Mouse (Mus musculus) lung, postnatal 36 days (tissue): ENCODE results near the gene Phactr1.

Source experiments
- DNase-seq: peaks from one replicate; pipeline ENCODE4 v3.0.0; 2022; ENCODE audit warnings: mixed read lengths

The Phactr1 gene

GRCm38 (mm10) chr13:42680391-42680994 is at the start of gene Phactr1:
TSS of gene Phactr1 (plus strand) at chr13:42680623.
- DNase-seq, result no peak

- DNase-seq, result no peak
Observed at GRCm38 (mm10) chr13:42634908-42635307, 45.5 kb upstream of the Phactr1 start.

GRCm38 (mm10) chr13:42650228-42650627 is 30.2 kb upstream of the Phactr1 start:
- DNase-seq, result no peak

GRCm38 (mm10) chr13:42656643-42657315 is 23.6 kb upstream of the Phactr1 start:
- DNase-seq, result peak; percentile 72

GRCm38 (mm10) chr13:42671651-42672290 is 8.7 kb upstream of the Phactr1 start:
- DNase-seq, result no peak

GRCm38 (mm10) chr13:42681299-42681698 is 876 bp downstream of the Phactr1 start:
- no peak for DNase-seq

GRCm38 (mm10) chr13:42684181-42684580 is 3.8 kb downstream of the Phactr1 start:
- no peak for DNase-seq

- DNase-seq, result no peak
Observed at GRCm38 (mm10) chr13:42692233-42692632, 11.8 kb downstream of the Phactr1 start.

- no peak for DNase-seq
Observed at GRCm38 (mm10) chr13:42696641-42697040, 16.2 kb downstream of the Phactr1 start.

GRCm38 (mm10) chr13:42709148-42709547 is 28.7 kb downstream of the Phactr1 start:
- no peak for DNase-seq

GRCm38 (mm10) chr13:42709611-42710331 is 29.3 kb downstream of the Phactr1 start:
- no peak for DNase-seq

- DNase-seq, result peak; percentile 34
Observed at GRCm38 (mm10) chr13:42711510-42711909, 31.1 kb downstream of the Phactr1 start.

- no peak for DNase-seq
Observed at GRCm38 (mm10) chr13:42719401-42719800, 39.0 kb downstream of the Phactr1 start.

GRCm38 (mm10) chr13:42720135-42720534 is 39.7 kb downstream of the Phactr1 start:
- no peak for DNase-seq

- DNase-seq, result no peak
Observed at GRCm38 (mm10) chr13:42720648-42721047, 40.2 kb downstream of the Phactr1 start.

GRCm38 (mm10) chr13:42724011-42724410 is 43.6 kb downstream of the Phactr1 start:
- peak; percentile 64 for DNase-seq

- peak; percentile 5 for DNase-seq
Observed at GRCm38 (mm10) chr13:42725709-42726231, 45.3 kb downstream of the Phactr1 start.

- DNase-seq, result no peak
Observed at GRCm38 (mm10) chr13:42737486-42737885, 57.1 kb downstream of the Phactr1 start.

GRCm38 (mm10) chr13:42738152-42738551 is 57.7 kb downstream of the Phactr1 start:
- no peak for DNase-seq

- no peak for DNase-seq
Observed at GRCm38 (mm10) chr13:42742226-42742625, 61.8 kb downstream of the Phactr1 start.

- DNase-seq, result no peak
Observed at GRCm38 (mm10) chr13:42744467-42744866, 64.0 kb downstream of the Phactr1 start.

- DNase-seq, result no peak
Observed at GRCm38 (mm10) chr13:42757654-42758400, 77.4 kb downstream of the Phactr1 start.
